In genomic region chrX:36595247-36595646, GRCm38 (mm10) we compare ENCODE assay signal across 24 mouse cellular contexts. TPM values are rescaled to one million over a fixed set of nuclear protein-coding genes. Genes with fewer than 3 reads are reported as not detected.
"Had no signal": no experiment of that assay in that cellular context is flagged by ENCODE, and none has a peak within 500 bp of the region (broad histone marks: within the 10 kb centered on the region; RNA-seq: fewer than 3 reads in every experiment).

No protein-coding gene starts in this region.

- DNase-seq: cerebellum, adult 9-11 months; cerebellum, postnatal 10 days; cerebellum, postnatal 14 days; cerebellum, postnatal 25 days; cerebellum, postnatal 36 days; embryo, embryonic 11 days; forebrain, postnatal 0 days; gastrocnemius, adult 2 months; gastrocnemius, postnatal 10 days; gastrocnemius, postnatal 14 days; gastrocnemius, postnatal 25 days; gastrocnemius, postnatal 36 days; heart, adult 11 months; heart, adult 18-20 months; heart, adult 2 months had no signal

- H3K4me3 ChIP-seq: embryonic facial prominence, embryonic 10.5 days; embryonic facial prominence, embryonic 12.5 days; embryonic facial prominence, embryonic 13.5 days; embryonic facial prominence, embryonic 15.5 days; erythroblast, embryonic 14.5 days; forebrain, embryonic 10.5 days; forebrain, embryonic 12.5 days; forebrain, embryonic 13.5 days; forebrain, embryonic 15.5 days; gastrocnemius, adult 2 months; heart, adult 2 months had no signal

- H3K9ac ChIP-seq: embryonic facial prominence, embryonic 12.5 days; embryonic facial prominence, embryonic 13.5 days; embryonic facial prominence, embryonic 15.5 days; forebrain, embryonic 12.5 days; forebrain, embryonic 13.5 days; forebrain, embryonic 15.5 days; forebrain, postnatal 0 days had no signal

- H3K27me3 ChIP-seq: embryonic facial prominence, embryonic 12.5 days; embryonic facial prominence, embryonic 13.5 days; embryonic facial prominence, embryonic 15.5 days; forebrain, embryonic 12.5 days; forebrain, embryonic 13.5 days; forebrain, embryonic 15.5 days had no signal

- H3K9me3 ChIP-seq: embryonic facial prominence, embryonic 12.5 days; embryonic facial prominence, embryonic 13.5 days; embryonic facial prominence, embryonic 15.5 days; forebrain, embryonic 10.5 days; forebrain, embryonic 12.5 days; forebrain, embryonic 13.5 days; forebrain, embryonic 15.5 days had no signal

- H3K4me1 ChIP-seq: embryonic facial prominence, embryonic 12.5 days had no signal

- H3K27ac ChIP-seq: embryonic facial prominence, embryonic 10.5 days; embryonic facial prominence, embryonic 12.5 days; embryonic facial prominence, embryonic 13.5 days; embryonic facial prominence, embryonic 15.5 days; forebrain, embryonic 10.5 days; forebrain, embryonic 12.5 days; forebrain, embryonic 13.5 days; forebrain, embryonic 15.5 days; gastrocnemius, adult 2 months; heart, adult 2 months had no signal

- H3K4me2 ChIP-seq: embryonic facial prominence, embryonic 12.5 days; embryonic facial prominence, embryonic 13.5 days; embryonic facial prominence, embryonic 15.5 days; forebrain, embryonic 12.5 days; forebrain, embryonic 13.5 days; forebrain, embryonic 15.5 days had no signal

- H3K36me3 ChIP-seq: embryonic facial prominence, embryonic 12.5 days; embryonic facial prominence, embryonic 13.5 days; embryonic facial prominence, embryonic 15.5 days; forebrain, embryonic 12.5 days; forebrain, embryonic 15.5 days had no signal

RNA-seq across cellular contexts. Expression of gene Akap17b, which starts 49.9 kb away (rescaled TPM):
- polyA plus RNA-seq: erythroblast, embryonic 14.5 days had no signal
